Mouse (Mus musculus) myocyte (in vitro differentiated cells): ENCODE measurements around the gene Nlrc5.

Source experiments
- POLR2A ChIP-seq: IDR thresholded peaks from one replicate; pipeline ENCODE4 v1.6.1; 2011; ENCODE audit warnings: low read depth, mild to moderate bottlenecking, control low read depth, moderate library complexity; ENCODE audit not compliant: insufficient read length
- REST ChIP-seq: IDR thresholded peaks from one replicate; pipeline ENCODE4 v1.6.1; 2011; ENCODE audit warnings: mild to moderate bottlenecking, control low read depth, moderate library complexity; ENCODE audit not compliant: insufficient read depth, insufficient read length

DNA sequence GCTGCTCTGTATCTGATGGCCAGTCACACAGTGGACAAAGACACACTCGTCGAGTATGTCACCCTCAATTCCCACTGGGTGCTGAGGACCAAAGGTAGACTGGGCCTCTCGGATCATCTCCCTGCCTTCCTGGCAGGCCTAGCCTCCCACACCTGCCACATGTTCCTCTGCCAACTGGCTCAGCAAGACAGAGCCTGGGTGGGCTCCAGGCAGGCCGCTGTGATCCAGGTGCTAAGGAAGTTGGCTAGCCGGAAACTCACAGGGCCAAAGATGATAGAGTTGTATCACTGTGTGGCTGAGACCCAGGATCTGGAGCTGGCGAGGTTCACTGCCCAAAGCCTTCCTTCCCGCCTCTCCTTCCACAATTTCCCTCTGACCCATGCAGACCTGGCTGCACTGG, 42.7 kb downstream of the Nlrc5 start:
- TF ChIP-seq POLR2A = no peak
- no peak for TF ChIP-seq REST
